Mouse (Mus musculus) erythroblast, embryonic 14.5 days (primary cell): ENCODE results near the gene Coq5.

Experiments
- GATA1 ChIP-seq: IDR thresholded peaks from 2 replicates; pipeline ENCODE4 v1.6.1; 2012; ENCODE audit warnings: low read length, inconsistent platforms, mixed read lengths
- TAL1 ChIP-seq: IDR thresholded peaks from 3 replicates; pipeline ENCODE4 v1.6.1; 2012; ENCODE audit warnings: low read length, inconsistent platforms, mixed read lengths

DNA sequence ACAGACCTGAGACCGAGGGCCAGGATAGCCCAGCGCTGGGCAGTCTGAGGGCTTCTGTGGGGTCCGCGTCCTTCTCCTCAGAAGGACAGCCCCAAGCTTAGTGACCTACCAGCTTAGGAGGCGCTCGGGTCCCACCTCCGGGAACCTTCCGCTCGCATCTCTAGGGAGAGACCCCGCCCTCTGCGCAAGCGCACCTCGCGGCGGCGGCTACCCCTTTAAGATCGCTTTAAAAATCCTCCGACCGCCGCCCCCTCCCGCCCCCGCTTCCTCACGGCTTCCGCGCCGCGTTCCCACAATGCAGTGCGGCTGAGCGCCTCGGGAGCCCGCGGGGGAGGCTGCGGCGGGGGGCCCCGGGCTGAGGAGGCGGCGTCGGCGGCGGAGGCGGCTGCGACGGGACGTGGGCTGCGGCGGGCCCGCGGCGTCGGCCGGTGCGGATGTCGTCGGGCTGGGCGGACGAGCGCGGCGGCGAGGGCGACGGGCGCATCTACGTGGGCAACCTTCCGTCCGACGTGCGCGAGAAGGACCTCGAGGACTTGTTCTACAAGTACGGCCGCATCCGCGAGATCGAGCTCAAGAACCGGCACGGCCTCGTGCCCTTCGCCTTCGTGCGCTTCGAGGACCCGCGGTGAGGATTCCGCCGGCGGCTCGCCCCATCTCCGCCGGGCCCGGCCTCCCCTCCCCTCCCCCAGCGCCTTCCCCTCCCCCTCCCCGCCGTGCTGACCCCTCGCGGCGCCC is 47.6 kb downstream of the Coq5 start, which contains the start of gene Srsf9:
- TF ChIP-seq TAL1 (no peak), GATA1 (no peak)
